9 mouse cellular contexts compared by ENCODE assay signal in the genomic region with DNA sequence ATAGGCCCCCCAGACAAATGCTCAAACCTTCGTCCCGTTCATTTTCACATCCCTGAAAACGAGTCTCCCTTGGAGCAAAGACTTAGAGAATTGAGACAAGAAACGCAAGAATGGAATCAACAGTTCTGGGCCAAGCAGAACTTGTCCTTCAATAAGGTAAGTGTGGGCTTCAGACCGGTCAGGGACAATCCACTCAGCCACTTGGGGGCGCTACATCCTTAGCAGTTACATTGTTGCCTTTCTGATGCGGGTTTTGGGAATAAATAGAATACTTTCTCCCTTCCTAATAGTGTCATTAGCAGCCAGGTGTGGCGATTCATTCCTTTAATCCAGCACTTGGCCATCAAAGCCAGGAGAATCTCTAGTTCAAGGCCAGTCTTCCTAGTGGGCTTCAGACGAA. TPM values are rescaled to one million over a fixed set of nuclear protein-coding genes. Genes with fewer than 3 reads are reported as not detected.
A peak's percentile ranks its signal among the peaks of the same experiment; 100 is the strongest.
DNase-seq lines count a peak whose midpoint lies in the region; ATAC-seq and TF ChIP-seq lines count a peak whose summit lies in the region.
"Had no signal": no experiment of that assay in that cellular context is flagged by ENCODE, and none has a peak within 500 bp of the region (broad histone marks: within the 10 kb centered on the region; RNA-seq: fewer than 3 reads in every experiment).

No protein-coding gene starts in this region.

- peak; percentile 63 for TF ChIP-seq CTCF in bone marrow, adult 2 months (IDR thresholded peaks at IDR 0.05; ENCODE audit: control insufficient read depth, insufficient read depth, low read length)

- H3K4me2 ChIP-seq in midbrain, embryonic 14.5 days (ENCODE audit: low read length), result no peak overlapping the region
- no peak overlapping the region for H3K4me2 ChIP-seq in midbrain, embryonic 16.5 days (ENCODE audit: low read length)
- H3K4me2 ChIP-seq in neural tube, embryonic 15.5 days, result no peak overlapping the region

- H3K9ac ChIP-seq in midbrain, embryonic 14.5 days (replicated peaks; ENCODE audit: low read length), result no peak overlapping the region
- H3K9ac ChIP-seq in midbrain, embryonic 16.5 days (ENCODE audit: low read depth, low read length), result no peak overlapping the region
- H3K9ac ChIP-seq in neural tube, embryonic 15.5 days (replicated peaks), result no peak overlapping the region

- H3K27ac ChIP-seq in midbrain, embryonic 14.5 days (replicated peaks; ENCODE audit: low read depth, low read length), result no peak overlapping the region
- no peak overlapping the region for H3K27ac ChIP-seq in midbrain, embryonic 16.5 days (ENCODE audit: low read length)
- H3K27ac ChIP-seq in bone marrow, adult 2 months (ENCODE audit: control insufficient read depth, insufficient read depth, low read depth, low read length, poor library complexity), result no peak overlapping the region
- H3K27ac ChIP-seq in neural tube, embryonic 15.5 days (replicated peaks), result no peak overlapping the region

- ATAC-seq in midbrain, embryonic 14.5 days (ENCODE audit: low FRiP score, low TSS enrichment), result no peak
- no peak for ATAC-seq in midbrain, embryonic 16.5 days
- ATAC-seq in neural tube, embryonic 15.5 days (ENCODE audit: low FRiP score), result no peak
- no peak for ATAC-seq in erythroid progenitor cell, adult 5-6 weeks (replicated peaks; ENCODE audit: low FRiP score, poor library complexity, severe bottlenecking)

- DNase-seq in heart, adult 11 months, result peak; percentile 87
- DNase-seq in heart, adult 9 months (ENCODE audit: low spot score in 2 of 2), result no peak
- DNase-seq in midbrain, embryonic 14.5 days, result peak; percentile 52
- peak; percentile 74 to 79 for DNase-seq in kidney, postnatal 4 days

- 75% methylated on average over 9 of the region's 9 CpGs for WGBS in midbrain, embryonic 14.5 days
- 73% methylated on average over 9 of the region's 9 CpGs for WGBS in midbrain, embryonic 16.5 days
- 76% methylated on average over 9 of the region's 9 CpGs for WGBS in bone marrow, adult 2 months
- WGBS in neural tube, embryonic 15.5 days, result 75% methylated on average over 9 of the region's 9 CpGs

- H3K4me1 ChIP-seq in midbrain, embryonic 14.5 days (ENCODE audit: control insufficient read depth, insufficient read depth, low read length), result no peaks in the 10 kb centered on the region
- peaks cover 4% of the 10 kb centered on the region; the same call in 1 of the 2 replicates for H3K4me1 ChIP-seq in midbrain, embryonic 16.5 days (ENCODE audit: control insufficient read depth, insufficient read depth, low read length)
- no peaks in the 10 kb centered on the region for H3K4me1 ChIP-seq in bone marrow, adult 2 months (ENCODE audit: control insufficient read depth, insufficient read depth, low read length)
- peaks cover 5% of the 10 kb centered on the region; the same call in 1 of the 2 replicates for H3K4me1 ChIP-seq in neural tube, embryonic 15.5 days

- H3K36me3 ChIP-seq in midbrain, embryonic 14.5 days (ENCODE audit: control insufficient read depth, insufficient read depth, low read length), result peaks cover 25% of the 10 kb centered on the region
- H3K36me3 ChIP-seq in midbrain, embryonic 16.5 days (ENCODE audit: control insufficient read depth, insufficient read depth, low read length), result peaks cover 5% of the 10 kb centered on the region; the same call in 1 of the 2 replicates
- H3K36me3 ChIP-seq in neural tube, embryonic 15.5 days, result peaks cover 23% of the 10 kb centered on the region

- H3K4me3 ChIP-seq in midbrain, embryonic 14.5 days (replicated peaks; ENCODE audit: low read depth, low read length), result no peak overlapping the region
- H3K4me3 ChIP-seq in midbrain, embryonic 16.5 days (ENCODE audit: low read depth, low read length), result no peak overlapping the region
- H3K4me3 ChIP-seq in bone marrow, adult 2 months (replicated peaks; ENCODE audit: control insufficient read depth, low read depth, low read length), result no peak overlapping the region
- no peak overlapping the region for H3K4me3 ChIP-seq in neural tube, embryonic 15.5 days (replicated peaks)
- H3K4me3 ChIP-seq: megakaryocyte, embryonic 14.5 days had no signal

- H3K9me3 ChIP-seq in midbrain, embryonic 14.5 days (ENCODE audit: control insufficient read depth, low read length), result no peaks in the 10 kb centered on the region
- no peaks in the 10 kb centered on the region for H3K9me3 ChIP-seq in midbrain, embryonic 16.5 days (replicated peaks; ENCODE audit: control insufficient read depth, low read length, poor library complexity, severe bottlenecking)
- no peaks in the 10 kb centered on the region for H3K9me3 ChIP-seq in neural tube, embryonic 15.5 days (replicated peaks)
- H3K9me3 ChIP-seq: megakaryocyte, embryonic 14.5 days had no signal

- TF ChIP-seq POLR2A in bone marrow, adult 2 months (IDR thresholded peaks at IDR 0.05; ENCODE audit: borderline replicate concordance, control insufficient read depth, low read depth, low read length), result no peak

- no peaks in the 10 kb centered on the region for H3K27me3 ChIP-seq in midbrain, embryonic 14.5 days (ENCODE audit: control insufficient read depth, insufficient read depth, low read length)
- no peaks in the 10 kb centered on the region for H3K27me3 ChIP-seq in midbrain, embryonic 16.5 days (ENCODE audit: control insufficient read depth, insufficient read depth, low read depth, low read length)
- H3K27me3 ChIP-seq in neural tube, embryonic 15.5 days (replicated peaks), result no peaks in the 10 kb centered on the region
- H3K27me3 ChIP-seq: megakaryocyte, embryonic 14.5 days had no signal

RNA-seq across cellular contexts. Expression of a gene that starts 9.6 kb away (rescaled TPM):
- 57.6 and 66.0 TPM in 2 replicates for polyA plus RNA-seq in midbrain, embryonic 14.5 days (2014; fragmentation: Nextera tagmentation; extraction: Ambion mirVana)
- polyA plus RNA-seq in midbrain, embryonic 16.5 days (2015; fragmentation: Nextera tagmentation; extraction: Ambion mirVana), result 52.3 and 56.8 TPM in 2 replicates
- 15.1 and 16.8 TPM in 2 replicates for polyA plus RNA-seq in bone marrow, adult 2 months (2011; ENCODE audit: insufficient read depth, insufficient read length, low replicate concordance, missing spikeins)
- polyA plus RNA-seq in neural tube, embryonic 15.5 days (2015; fragmentation: Nextera tagmentation; extraction: Ambion mirVana), result 58.5 and 58.8 TPM in 2 replicates
- total RNA-seq in erythroid progenitor cell, adult 5-6 weeks (2015; ENCODE audit: low replicate concordance), result 8.4 and 22.7 TPM in 2 replicates
- total RNA-seq in erythroid progenitor cell, adult 5-6 weeks (2017; ENCODE audit: low replicate concordance), result 4.8 and 11.3 TPM in 2 replicates

RNA-seq across cellular contexts. Expression of a gene that starts 9.6 kb away (rescaled TPM):
- polyA plus RNA-seq in midbrain, embryonic 14.5 days (2014; fragmentation: Nextera tagmentation; extraction: Ambion mirVana), result 67.3 and 72.9 TPM in 2 replicates
- polyA plus RNA-seq in midbrain, embryonic 16.5 days (2015; fragmentation: Nextera tagmentation; extraction: Ambion mirVana), result 70.4 and 71.8 TPM in 2 replicates
- 4.4 and 7.7 TPM in 2 replicates for polyA plus RNA-seq in bone marrow, adult 2 months (2011; ENCODE audit: insufficient read depth, insufficient read length, low replicate concordance, missing spikeins)
- 61.5 and 65.2 TPM in 2 replicates for polyA plus RNA-seq in neural tube, embryonic 15.5 days (2015; fragmentation: Nextera tagmentation; extraction: Ambion mirVana)
- total RNA-seq in erythroid progenitor cell, adult 5-6 weeks (2015; ENCODE audit: low replicate concordance), result 5.4 and 6.3 TPM in 2 replicates
- total RNA-seq in erythroid progenitor cell, adult 5-6 weeks (2017; ENCODE audit: low replicate concordance), result 1.2 and 8.1 TPM in 2 replicates

RNA-seq across cellular contexts. Expression of a gene that starts 36.0 kb away (rescaled TPM):
- polyA plus RNA-seq in midbrain, embryonic 14.5 days (2014; fragmentation: Nextera tagmentation; extraction: Ambion mirVana), result 621 and 628 TPM in 2 replicates
- polyA plus RNA-seq in midbrain, embryonic 16.5 days (2015; fragmentation: Nextera tagmentation; extraction: Ambion mirVana), result 665 and 671 TPM in 2 replicates
- 55.3 and 70.4 TPM in 2 replicates for polyA plus RNA-seq in bone marrow, adult 2 months (2011; ENCODE audit: insufficient read depth, insufficient read length, low replicate concordance, missing spikeins)
- polyA plus RNA-seq in neural tube, embryonic 15.5 days (2015; fragmentation: Nextera tagmentation; extraction: Ambion mirVana), result 504 and 568 TPM in 2 replicates
- 18.0 and 31.7 TPM in 2 replicates for total RNA-seq in erythroid progenitor cell, adult 5-6 weeks (2015; ENCODE audit: low replicate concordance)
- total RNA-seq in erythroid progenitor cell, adult 5-6 weeks (2017; ENCODE audit: low replicate concordance), result 38.2 and 63.6 TPM in 2 replicates

RNA-seq across cellular contexts. Expression of a gene that starts 44.7 kb away (rescaled TPM):
- 7.0 and 8.0 TPM in 2 replicates for polyA plus RNA-seq in midbrain, embryonic 14.5 days (2014; fragmentation: Nextera tagmentation; extraction: Ambion mirVana)
- 9.8 and 10.4 TPM in 2 replicates for polyA plus RNA-seq in midbrain, embryonic 16.5 days (2015; fragmentation: Nextera tagmentation; extraction: Ambion mirVana)
- 4.2 and 11.0 TPM in 2 replicates for polyA plus RNA-seq in bone marrow, adult 2 months (2011; ENCODE audit: insufficient read depth, insufficient read length, low replicate concordance, missing spikeins)
- 9.6 and 10.8 TPM in 2 replicates for polyA plus RNA-seq in neural tube, embryonic 15.5 days (2015; fragmentation: Nextera tagmentation; extraction: Ambion mirVana)
- total RNA-seq in erythroid progenitor cell, adult 5-6 weeks (2015; ENCODE audit: low replicate concordance), result 1.8 and 2.1 TPM in 2 replicates
- 0.39 and 2.3 TPM in 2 replicates for total RNA-seq in erythroid progenitor cell, adult 5-6 weeks (2017; ENCODE audit: low replicate concordance)

RNA-seq across cellular contexts. Expression of a gene that starts 50.5 kb away (rescaled TPM):
- 1,414 and 1,526 TPM in 2 replicates for polyA plus RNA-seq in midbrain, embryonic 14.5 days (2014; fragmentation: Nextera tagmentation; extraction: Ambion mirVana)
- polyA plus RNA-seq in midbrain, embryonic 16.5 days (2015; fragmentation: Nextera tagmentation; extraction: Ambion mirVana), result 1,397 and 1,482 TPM in 2 replicates
- polyA plus RNA-seq in bone marrow, adult 2 months (2011; ENCODE audit: insufficient read depth, insufficient read length, low replicate concordance, missing spikeins), result 28.6 and 38.4 TPM in 2 replicates
- polyA plus RNA-seq in neural tube, embryonic 15.5 days (2015; fragmentation: Nextera tagmentation; extraction: Ambion mirVana), result 1,500 and 1,731 TPM in 2 replicates
- total RNA-seq in erythroid progenitor cell, adult 5-6 weeks (2015; ENCODE audit: low replicate concordance), result 2.5 and 9.4 TPM in 2 replicates
- total RNA-seq in erythroid progenitor cell, adult 5-6 weeks (2017; ENCODE audit: low replicate concordance), result 5.2 and 10.0 TPM in 2 replicates

Comparison
In these comparisons a context has a peak if more than half of its experiments do, and no peak if none do; other contexts are left out.
1. DNase-seq: peak in heart, adult 11 months (single experiment), midbrain, embryonic 14.5 days (single experiment) and kidney, postnatal 4 days (2 of 2); none in heart, adult 9 months (0 of 2).